ENCODE assay signal across 8 mouse cellular contexts in genomic region chr11:101733596-101733995, GRCm38 (mm10). TPM values are rescaled to one million over a fixed set of nuclear protein-coding genes. Genes with fewer than 3 reads are reported as not detected.
DNase-seq lines count a peak whose midpoint lies in the region; ATAC-seq and TF ChIP-seq lines count a peak whose summit lies in the region.

No protein-coding gene starts in this region.

- H3K27me3 ChIP-seq in lung, postnatal 0 days (replicated peaks; ENCODE audit: insufficient read depth, low read length): no peaks in the 10 kb centered on the region
- H3K27me3 ChIP-seq in embryonic facial prominence, embryonic 12.5 days: no peaks in the 10 kb centered on the region
- H3K27me3 ChIP-seq in limb, embryonic 11.5 days (ENCODE audit: control insufficient read depth, insufficient read depth, low read length): no peaks in the 10 kb centered on the region
- H3K27me3 ChIP-seq in stomach, embryonic 14.5 days (ENCODE audit: control insufficient read depth, insufficient read depth, low read length): no peaks in the 10 kb centered on the region

- no peak overlapping the region for H3K27ac ChIP-seq in lung, postnatal 0 days (ENCODE audit: low read length)
- no peak overlapping the region for H3K27ac ChIP-seq in embryonic facial prominence, embryonic 12.5 days
- H3K27ac ChIP-seq in limb, embryonic 11.5 days (replicated peaks; ENCODE audit: low read depth, low read length): no peak overlapping the region
- no peak overlapping the region for H3K27ac ChIP-seq in stomach, embryonic 14.5 days (ENCODE audit: low read length)

- peak overlapping the region; percentile 68 for H3K4me3 ChIP-seq in lung, postnatal 0 days (ENCODE audit: low read depth, low read length)
- peak overlapping the region; percentile 82 for H3K4me3 ChIP-seq in embryonic facial prominence, embryonic 12.5 days
- peak overlapping the region; percentile 87 for H3K4me3 ChIP-seq in limb, embryonic 11.5 days (ENCODE audit: low read depth, low read length)
- H3K4me3 ChIP-seq in stomach, embryonic 14.5 days (ENCODE audit: low read depth, low read length): peak overlapping the region; percentile 89

- WGBS in lung, postnatal 0 days: 21% methylated on average over 9 of the region's 9 CpGs
- WGBS in embryonic facial prominence, embryonic 12.5 days: 34% methylated on average over 9 of the region's 9 CpGs
- WGBS in limb, embryonic 11.5 days: 33% methylated on average over 9 of the region's 9 CpGs
- WGBS in stomach, embryonic 14.5 days: 26% methylated on average over 9 of the region's 9 CpGs

- no peak for TF ChIP-seq CTCF in lung, postnatal 0 days (IDR thresholded peaks at IDR 0.05)

- H3K4me2 ChIP-seq in lung, postnatal 0 days (replicated peaks; ENCODE audit: low read depth, low read length): peak overlapping the region; percentile 66
- peak overlapping the region; percentile 92 for H3K4me2 ChIP-seq in embryonic facial prominence, embryonic 12.5 days (replicated peaks)
- peak overlapping the region; percentile 81 for H3K4me2 ChIP-seq in limb, embryonic 11.5 days (ENCODE audit: low read depth, severe bottlenecking)
- peak overlapping the region; percentile 85 for H3K4me2 ChIP-seq in stomach, embryonic 14.5 days (replicated peaks; ENCODE audit: low read depth, low read length)

- H3K9me3 ChIP-seq in lung, postnatal 0 days (ENCODE audit: low read length): no peaks in the 10 kb centered on the region
- H3K9me3 ChIP-seq in embryonic facial prominence, embryonic 12.5 days: no peaks in the 10 kb centered on the region
- no peaks in the 10 kb centered on the region for H3K9me3 ChIP-seq in limb, embryonic 11.5 days (ENCODE audit: control insufficient read depth, low read length)
- no peaks in the 10 kb centered on the region for H3K9me3 ChIP-seq in stomach, embryonic 14.5 days (ENCODE audit: control insufficient read depth, low read depth, low read length)

- no peak for DNase-seq in lung, postnatal 0 days (ENCODE audit: low spot score)
- DNase-seq in lung, adult 18-20 months: no peak
- no peak for DNase-seq in limb, embryonic 11.5 days (ENCODE audit: low spot score)
- DNase-seq in cerebellum, postnatal 4 days (ENCODE audit: low spot score in 2 of 2): no peak
- no peak for DNase-seq in spleen, postnatal 36 days (ENCODE audit: low spot score in 2 of 2)
- DNase-seq in ovary, adult 18-20 months (ENCODE audit: low spot score): no peak

- no peak for TF ChIP-seq EP300 in lung, postnatal 0 days (IDR thresholded peaks at IDR 0.05)

- H3K9ac ChIP-seq in lung, postnatal 0 days (replicated peaks; ENCODE audit: low read depth): peak overlapping the region; percentile 55
- H3K9ac ChIP-seq in embryonic facial prominence, embryonic 12.5 days: peak overlapping the region; percentile 77
- peak overlapping the region; percentile 79 for H3K9ac ChIP-seq in limb, embryonic 11.5 days (ENCODE audit: low read length)
- H3K9ac ChIP-seq in stomach, embryonic 14.5 days (replicated peaks; ENCODE audit: low read depth, low read length): peak overlapping the region; percentile 76

- ATAC-seq in lung, postnatal 0 days: no peak
- no peak for ATAC-seq in embryonic facial prominence, embryonic 12.5 days (ENCODE audit: insufficient number of reproducible peaks, insufficient read depth, low FRiP score, low TSS enrichment)
- ATAC-seq in limb, embryonic 11.5 days (ENCODE audit: insufficient number of reproducible peaks, low FRiP score, low TSS enrichment, low read depth): no peak
- no peak for ATAC-seq in stomach, embryonic 14.5 days (ENCODE audit: insufficient number of reproducible peaks, insufficient read depth, low FRiP score, low read depth)

- peaks cover 5% of the 10 kb centered on the region; the same call in 1 of the 2 replicates for H3K4me1 ChIP-seq in lung, postnatal 0 days (ENCODE audit: insufficient read depth, low read depth, low read length)
- H3K4me1 ChIP-seq in embryonic facial prominence, embryonic 12.5 days: peaks cover 5% of the 10 kb centered on the region
- H3K4me1 ChIP-seq in limb, embryonic 11.5 days (ENCODE audit: control insufficient read depth, insufficient read depth, low read length): peaks cover 3% of the 10 kb centered on the region; the same call in 1 of the 2 replicates
- peaks cover 4% of the 10 kb centered on the region for H3K4me1 ChIP-seq in stomach, embryonic 14.5 days (ENCODE audit: control insufficient read depth, insufficient read depth, low read length)

- H3K36me3 ChIP-seq in lung, postnatal 0 days (ENCODE audit: insufficient read depth, low read length): peaks cover 24% of the 10 kb centered on the region
- peaks cover 35% of the 10 kb centered on the region for H3K36me3 ChIP-seq in embryonic facial prominence, embryonic 12.5 days
- H3K36me3 ChIP-seq in limb, embryonic 11.5 days (ENCODE audit: control insufficient read depth, insufficient read depth, low read length): peaks cover 2% of the 10 kb centered on the region; the same call in 1 of the 2 replicates
- H3K36me3 ChIP-seq in stomach, embryonic 14.5 days (ENCODE audit: control insufficient read depth, insufficient read depth, low read length): peaks cover 31% of the 10 kb centered on the region

RNA-seq across cellular contexts. Expression of gene Dhx8, which starts 0.9 kb away (rescaled TPM):
- polyA plus RNA-seq in lung, postnatal 0 days (2015; fragmentation: Nextera tagmentation; extraction: Ambion mirVana): 16.4 and 20.3 TPM in 2 replicates
- polyA plus RNA-seq in embryonic facial prominence, embryonic 12.5 days (2016; fragmentation: Nextera tagmentation; extraction: Ambion mirVana): 48.1 and 50.4 TPM in 2 replicates
- 52.0 and 61.8 TPM in 2 replicates for polyA plus RNA-seq in limb, embryonic 11.5 days (2014; fragmentation: Nextera tagmentation; extraction: Ambion mirVana)
- 32.5 and 35.3 TPM in 2 replicates for polyA plus RNA-seq in stomach, embryonic 14.5 days (2014; fragmentation: Nextera tagmentation; extraction: Ambion mirVana)

RNA-seq across cellular contexts. Expression of gene Etv4, which starts 51.6 kb away (rescaled TPM):
- polyA plus RNA-seq in lung, postnatal 0 days (2015; fragmentation: Nextera tagmentation; extraction: Ambion mirVana): 1.2 TPM in 2 replicates
- polyA plus RNA-seq in embryonic facial prominence, embryonic 12.5 days (2016; fragmentation: Nextera tagmentation; extraction: Ambion mirVana): 17.0 and 25.2 TPM in 2 replicates
- polyA plus RNA-seq in limb, embryonic 11.5 days (2014; fragmentation: Nextera tagmentation; extraction: Ambion mirVana): 27.6 and 29.3 TPM in 2 replicates
- 8.7 and 9.1 TPM in 2 replicates for polyA plus RNA-seq in stomach, embryonic 14.5 days (2014; fragmentation: Nextera tagmentation; extraction: Ambion mirVana)
